Mouse (Mus musculus): Measurements from ENCODE around the gene Kcnk3.

Gene Kcnk3

DNA sequence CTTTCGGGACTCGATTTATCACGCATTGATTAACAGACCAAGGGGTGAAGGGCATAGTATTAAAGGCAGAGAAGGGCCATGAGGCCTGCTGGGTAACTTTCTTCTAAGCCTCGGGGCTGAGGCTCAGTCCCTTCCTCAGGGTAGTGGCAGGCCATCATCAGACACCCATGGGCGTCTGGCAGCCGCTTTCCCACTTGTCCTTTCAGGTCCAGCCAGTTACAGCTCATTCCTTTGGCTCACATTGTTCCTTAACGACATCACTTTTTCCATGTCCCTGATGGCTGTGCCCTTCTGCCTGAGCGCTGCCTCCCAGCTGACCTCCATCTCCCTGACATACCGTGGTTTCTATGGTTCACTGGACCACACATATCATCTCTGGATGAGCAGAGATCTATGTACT, 10.7 kb upstream of the Kcnk3 start:
- H3K36me3 ChIP-seq (ENCODE audit: control insufficient read depth, insufficient read depth, low read length, poor library complexity, severe bottlenecking): no peaks in the 10 kb centered on the region
- H3K27me3 ChIP-seq (ENCODE audit: control insufficient read depth, insufficient read depth, low read length, poor library complexity, severe bottlenecking): no peaks in the 10 kb centered on the region
- DNase-seq (ENCODE audit: low read depth, low spot score): no peak

GRCm38 (mm10) chr5:30577654-30578310, 10.2 kb upstream of the Kcnk3 start:
- DNase-seq (ENCODE audit: low read depth, low spot score): no peak
- Histone ChIP-seq H3K36me3 (ENCODE audit: control insufficient read depth, insufficient read depth, low read length, poor library complexity, severe bottlenecking) (no peaks in the 10 kb centered on the region), H3K27me3 (ENCODE audit: control insufficient read depth, insufficient read depth, low read length, poor library complexity, severe bottlenecking) (no peaks in the 10 kb centered on the region)

DNA sequence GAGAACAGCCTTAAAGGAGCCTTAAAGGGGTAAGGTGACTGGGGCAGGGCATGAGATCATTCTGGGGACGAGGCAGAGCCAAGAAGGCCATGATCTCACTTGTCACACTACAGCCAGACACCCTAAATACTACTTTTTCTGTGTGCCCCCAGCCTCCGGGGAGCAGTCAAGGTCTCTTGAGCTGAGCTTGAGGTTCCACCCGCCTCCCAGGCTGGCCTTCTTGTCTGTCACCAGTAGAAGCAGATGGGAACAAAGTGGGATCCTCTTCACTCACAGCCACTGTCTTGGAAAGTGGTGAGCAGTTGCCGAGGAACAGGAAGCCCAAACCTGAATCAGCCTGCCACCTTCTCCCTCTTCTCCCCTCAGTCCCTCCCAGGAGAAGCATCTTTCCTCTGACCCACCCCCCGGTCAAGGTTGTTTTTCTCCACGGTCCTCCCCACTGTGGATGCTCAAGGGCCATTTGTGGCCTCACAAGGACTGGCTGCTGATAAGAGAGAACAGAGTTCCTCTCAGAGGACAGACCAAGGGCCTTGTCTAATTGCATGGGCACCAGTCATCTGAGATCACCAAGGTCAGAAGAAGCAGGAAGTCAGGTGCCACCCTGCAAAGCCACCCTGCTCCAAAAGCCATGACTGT, 9.4 kb upstream of the Kcnk3 start:
- no peak for DNase-seq (ENCODE audit: low read depth, low spot score)
- H3K27me3 ChIP-seq (ENCODE audit: control insufficient read depth, insufficient read depth, low read length, poor library complexity, severe bottlenecking): no peaks in the 10 kb centered on the region
- H3K36me3 ChIP-seq (ENCODE audit: control insufficient read depth, insufficient read depth, low read length, poor library complexity, severe bottlenecking): no peaks in the 10 kb centered on the region

DNA sequence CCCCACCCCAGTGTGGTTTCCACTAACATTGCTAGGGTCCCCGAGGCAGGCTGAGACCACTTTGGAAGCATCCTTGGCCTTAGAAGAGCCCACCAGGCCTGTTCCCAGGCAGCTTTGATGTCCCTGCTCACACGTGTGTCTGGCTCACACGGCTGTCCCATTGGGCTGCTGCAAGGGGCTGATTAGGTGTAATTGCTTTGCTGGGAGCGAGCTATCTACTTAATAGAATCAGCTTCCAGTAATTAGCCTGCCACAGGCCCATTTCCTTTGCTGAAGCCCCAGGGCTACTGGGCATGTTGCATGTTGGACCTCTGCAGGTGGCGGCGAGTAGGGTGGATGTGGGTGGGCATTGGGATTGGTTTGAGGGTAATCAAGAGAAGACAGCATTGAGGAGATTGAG, 7.2 kb upstream of the Kcnk3 start:
- Histone ChIP-seq H3K36me3 (ENCODE audit: control insufficient read depth, insufficient read depth, low read length, poor library complexity, severe bottlenecking) (no peaks in the 10 kb centered on the region), H3K27me3 (ENCODE audit: control insufficient read depth, insufficient read depth, low read length, poor library complexity, severe bottlenecking) (peaks cover 2% of the 10 kb centered on the region; the same call in 1 of the 2 replicates)
- no peak for DNase-seq (ENCODE audit: low read depth, low spot score)

DNA sequence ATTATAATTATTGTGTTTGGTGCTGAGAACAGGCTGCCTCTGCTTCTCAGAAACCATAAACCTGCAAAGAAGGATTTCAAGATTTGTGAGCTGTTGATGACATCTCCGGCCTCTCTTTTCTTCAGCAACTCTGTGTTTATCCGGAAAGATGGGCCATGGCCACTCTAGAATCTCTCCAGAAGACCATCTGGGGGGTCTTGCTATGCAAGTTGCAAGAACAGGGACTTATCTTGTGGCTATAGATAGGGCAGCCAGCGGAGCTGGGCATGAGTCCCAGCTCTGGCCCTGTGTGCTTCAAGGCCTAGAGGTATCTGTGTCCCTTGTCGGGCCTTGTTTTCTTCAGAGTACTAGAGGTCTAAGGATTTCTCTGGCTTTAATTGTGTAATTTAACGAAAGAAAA, 6.0 kb upstream of the Kcnk3 start:
- H3K36me3 ChIP-seq (ENCODE audit: control insufficient read depth, insufficient read depth, low read length, poor library complexity, severe bottlenecking): no peaks in the 10 kb centered on the region
- no peak for DNase-seq (ENCODE audit: low read depth, low spot score)
- peaks cover 2% of the 10 kb centered on the region; the same call in 1 of the 2 replicates for H3K27me3 ChIP-seq (ENCODE audit: control insufficient read depth, insufficient read depth, low read length, poor library complexity, severe bottlenecking)

DNA sequence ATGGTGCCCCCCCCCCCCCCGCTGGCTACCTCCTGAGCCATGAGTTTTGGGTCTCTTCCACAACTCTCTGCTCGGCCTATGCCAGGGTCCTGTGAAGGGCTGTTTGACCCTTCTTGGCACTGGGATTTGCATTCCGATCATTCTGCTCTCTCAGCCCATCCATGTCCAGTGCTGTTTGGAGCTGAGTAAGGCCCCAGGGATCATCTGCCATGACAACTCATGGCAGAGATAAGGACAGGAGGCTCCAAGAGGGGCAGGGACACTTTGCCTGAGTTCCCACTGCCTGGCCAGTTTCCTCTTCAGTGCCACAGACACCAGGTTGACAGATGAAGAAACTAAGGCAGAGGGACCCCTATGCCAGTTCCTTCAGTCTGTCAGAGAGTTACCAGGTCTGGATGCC, 1.4 kb upstream of the Kcnk3 start:
- H3K27me3 ChIP-seq (ENCODE audit: control insufficient read depth, insufficient read depth, low read length, poor library complexity, severe bottlenecking): peaks cover 2% of the 10 kb centered on the region
- no peaks in the 10 kb centered on the region for H3K36me3 ChIP-seq (ENCODE audit: control insufficient read depth, insufficient read depth, low read length, poor library complexity, severe bottlenecking)
- no peak for DNase-seq (ENCODE audit: low read depth, low spot score)

- DNase-seq (ENCODE audit: low read depth, low spot score): no peak
- Histone ChIP-seq H3K27me3 (ENCODE audit: control insufficient read depth, insufficient read depth, low read length, poor library complexity, severe bottlenecking) (peaks cover 2% of the 10 kb centered on the region), H3K36me3 (ENCODE audit: control insufficient read depth, insufficient read depth, low read length, poor library complexity, severe bottlenecking) (no peaks in the 10 kb centered on the region)
Measured at GRCm38 (mm10) chr5:30587101-30587500, 869 bp upstream of the Kcnk3 start.

- H3K27me3 ChIP-seq (ENCODE audit: control insufficient read depth, insufficient read depth, low read length, poor library complexity, severe bottlenecking): peaks cover 2% of the 10 kb centered on the region
- no peaks in the 10 kb centered on the region for H3K36me3 ChIP-seq (ENCODE audit: control insufficient read depth, insufficient read depth, low read length, poor library complexity, severe bottlenecking)
- DNase-seq (ENCODE audit: low read depth, low spot score): peak; percentile 14
Measured at GRCm38 (mm10) chr5:30588301-30588968, 465 bp downstream of the Kcnk3 start.

DNA sequence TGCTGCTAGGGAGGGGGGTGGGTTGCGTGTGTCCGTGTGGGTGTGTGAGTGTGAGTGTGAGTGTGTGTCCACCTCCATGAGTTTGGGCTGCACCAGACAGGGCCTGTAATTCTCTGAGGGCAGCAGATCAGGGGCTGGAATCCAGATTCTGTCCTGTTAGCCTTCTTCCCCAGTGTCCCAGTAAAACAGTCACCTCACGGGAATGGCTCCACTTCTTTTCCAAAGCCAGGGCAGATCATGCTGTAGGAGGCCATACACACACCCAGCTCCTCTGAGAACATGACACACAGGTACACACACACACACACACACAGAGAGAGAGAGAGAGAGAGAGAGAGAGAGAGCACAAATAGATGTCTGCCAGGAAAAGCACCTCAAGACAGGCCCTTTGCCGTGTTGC, 1.1 kb downstream of the Kcnk3 start:
- DNase-seq (ENCODE audit: low read depth, low spot score): no peak
- Histone ChIP-seq H3K36me3 (ENCODE audit: control insufficient read depth, insufficient read depth, low read length, poor library complexity, severe bottlenecking) (no peaks in the 10 kb centered on the region), H3K27me3 (ENCODE audit: control insufficient read depth, insufficient read depth, low read length, poor library complexity, severe bottlenecking) (peaks cover 2% of the 10 kb centered on the region)

DNA sequence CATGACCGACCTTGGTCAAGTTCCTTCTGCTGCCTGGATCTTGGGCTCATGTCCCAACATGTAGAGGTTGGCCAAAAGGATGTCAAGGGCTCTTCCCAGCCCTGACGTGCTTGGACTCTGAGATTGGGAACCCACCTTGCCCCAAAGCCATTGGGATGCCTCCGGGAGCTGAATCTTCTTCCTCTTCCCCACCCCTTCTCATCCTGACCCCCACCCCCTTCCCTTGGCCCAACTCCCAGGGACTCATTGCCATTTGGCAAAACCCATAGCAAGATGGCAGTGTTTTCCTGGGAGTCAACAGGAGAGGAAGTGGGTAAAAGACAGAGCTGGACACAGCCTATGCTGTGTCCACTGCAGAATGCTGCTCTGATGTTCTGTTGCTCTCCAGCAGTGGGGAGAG, 1.6 kb downstream of the Kcnk3 start:
- no peaks in the 10 kb centered on the region for H3K36me3 ChIP-seq (ENCODE audit: control insufficient read depth, insufficient read depth, low read length, poor library complexity, severe bottlenecking)
- no peaks in the 10 kb centered on the region; the same call in 1 of the 2 replicates for H3K27me3 ChIP-seq (ENCODE audit: control insufficient read depth, insufficient read depth, low read length, poor library complexity, severe bottlenecking)
- no peak for DNase-seq (ENCODE audit: low read depth, low spot score)

- Histone ChIP-seq H3K27me3 (ENCODE audit: control insufficient read depth, insufficient read depth, low read length, poor library complexity, severe bottlenecking) (no peaks in the 10 kb centered on the region; the same call in 1 of the 2 replicates), H3K36me3 (ENCODE audit: control insufficient read depth, insufficient read depth, low read length, poor library complexity, severe bottlenecking) (no peaks in the 10 kb centered on the region)
- no peak for DNase-seq (ENCODE audit: low read depth, low spot score)
Measured at GRCm38 (mm10) chr5:30590231-30590630, 2.3 kb downstream of the Kcnk3 start.

DNA sequence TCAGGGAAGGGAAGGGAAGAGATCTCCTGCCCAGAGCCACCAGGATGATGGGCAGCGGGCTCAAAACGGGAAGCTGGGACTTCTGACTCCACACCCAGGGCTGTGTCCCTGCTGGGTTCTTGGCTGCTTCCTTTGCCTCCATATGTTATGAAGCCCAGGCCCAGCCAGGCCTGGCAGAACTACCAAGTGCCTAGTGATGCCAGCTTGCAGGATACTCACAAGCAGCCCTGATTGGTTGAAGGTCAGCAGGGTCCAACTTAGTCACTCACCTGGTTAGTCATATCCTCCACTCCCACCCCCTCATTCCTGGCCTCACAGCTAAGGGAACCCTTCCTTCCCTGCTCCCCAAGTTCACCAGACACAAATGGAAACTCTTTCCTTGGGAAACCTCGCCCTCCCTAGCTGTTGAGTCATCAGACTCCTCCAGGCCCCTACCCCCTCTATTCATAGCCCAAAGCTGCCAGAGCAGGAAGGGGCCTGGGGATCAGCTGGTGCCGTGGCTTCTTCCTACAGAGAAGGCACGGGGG, 3.3 kb downstream of the Kcnk3 start:
- no peak for DNase-seq (ENCODE audit: low read depth, low spot score)
- Histone ChIP-seq H3K27me3 (ENCODE audit: control insufficient read depth, insufficient read depth, low read length, poor library complexity, severe bottlenecking) (no peaks in the 10 kb centered on the region; the same call in 1 of the 2 replicates), H3K36me3 (ENCODE audit: control insufficient read depth, insufficient read depth, low read length, poor library complexity, severe bottlenecking) (no peaks in the 10 kb centered on the region)

- no peak for DNase-seq (ENCODE audit: low read depth, low spot score)
- Histone ChIP-seq H3K27me3 (ENCODE audit: control insufficient read depth, insufficient read depth, low read length, poor library complexity, severe bottlenecking) (no peaks in the 10 kb centered on the region; the same call in 1 of the 2 replicates), H3K36me3 (ENCODE audit: control insufficient read depth, insufficient read depth, low read length, poor library complexity, severe bottlenecking) (no peaks in the 10 kb centered on the region)
Measured at GRCm38 (mm10) chr5:30591786-30592185, 3.8 kb downstream of the Kcnk3 start.

DNA sequence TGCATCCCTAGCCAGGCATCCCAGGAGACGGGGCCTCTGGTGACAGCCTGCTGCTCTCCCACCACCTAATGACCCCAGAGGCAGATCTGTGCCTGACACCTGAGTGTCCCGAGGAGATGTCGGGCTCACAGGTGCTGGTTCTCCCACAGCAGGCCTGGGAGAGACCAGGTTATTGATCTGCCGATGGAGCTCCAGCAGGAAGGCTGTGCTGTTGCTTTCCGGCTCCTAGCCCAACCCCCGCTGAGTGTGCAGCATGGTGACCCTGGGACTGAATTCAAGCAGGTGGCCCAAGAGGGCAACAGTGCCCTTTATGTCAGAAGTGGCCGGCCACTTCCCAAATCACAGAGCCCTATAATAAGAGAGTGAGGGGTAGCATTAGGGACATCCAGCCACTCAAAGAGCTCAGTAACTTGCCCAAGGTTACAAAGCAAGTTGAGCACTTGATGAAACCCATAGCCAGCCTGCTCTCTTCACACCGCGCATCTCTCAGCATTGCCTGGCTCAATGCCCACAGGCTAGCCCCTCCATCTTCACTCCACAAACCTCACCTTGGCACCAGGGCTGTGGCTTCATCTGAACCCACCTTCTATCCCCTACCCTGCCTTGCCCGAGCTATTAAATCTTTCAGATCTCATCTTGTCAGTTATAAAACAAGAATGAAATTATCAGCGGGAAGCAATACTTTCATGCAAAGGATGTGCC, 4.5 kb downstream of the Kcnk3 start:
- no peaks in the 10 kb centered on the region; the same call in 1 of the 2 replicates for H3K27me3 ChIP-seq (ENCODE audit: control insufficient read depth, insufficient read depth, low read length, poor library complexity, severe bottlenecking)
- no peak for DNase-seq (ENCODE audit: low read depth, low spot score)
- H3K36me3 ChIP-seq (ENCODE audit: control insufficient read depth, insufficient read depth, low read length, poor library complexity, severe bottlenecking): no peaks in the 10 kb centered on the region

DNA sequence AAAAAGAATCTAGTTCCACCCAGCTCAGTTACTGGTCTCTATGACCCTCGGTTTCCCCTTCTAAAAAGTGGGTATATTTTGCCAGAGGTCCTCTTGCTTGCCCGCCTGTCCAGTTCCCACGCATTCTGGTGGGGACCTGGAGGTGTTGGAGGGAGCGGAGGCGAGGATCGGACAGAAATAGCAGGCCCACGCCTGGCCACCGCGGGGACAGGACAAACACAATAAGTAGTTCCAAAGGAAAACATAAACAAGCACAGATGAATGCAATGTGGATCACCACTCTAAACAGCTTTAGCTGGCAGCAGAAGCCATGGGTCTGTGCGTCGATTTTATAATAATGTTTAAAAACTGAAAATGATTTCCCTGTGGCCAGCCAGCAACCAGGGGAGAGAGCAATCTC, 5.4 kb downstream of the Kcnk3 start:
- DNase-seq (ENCODE audit: low read depth, low spot score): no peak
- Histone ChIP-seq H3K36me3 (ENCODE audit: control insufficient read depth, insufficient read depth, low read length, poor library complexity, severe bottlenecking) (no peaks in the 10 kb centered on the region), H3K27me3 (ENCODE audit: control insufficient read depth, insufficient read depth, low read length, poor library complexity, severe bottlenecking) (no peaks in the 10 kb centered on the region)
